Mouse (Mus musculus) hindbrain, embryonic 11.5 days (tissue): Measurements from ENCODE around the gene Cpe. TPM values are rescaled to one million over a fixed set of nuclear protein-coding genes. Genes with fewer than 3 reads are reported as not detected.

Experiments used
- ATAC-seq: fragments of 200-750 bp; cut with Nextera tagmentation; 2 replicates; pipeline ENCODE4 v1.8.0; 2017; ENCODE audit warnings: mild to moderate bottlenecking, moderate TSS enrichment, moderate library complexity; ENCODE audit not compliant: low FRiP score
- DNase-seq: peaks from one replicate; pipeline ENCODE4 v3.0.0-alpha.2; 2015; ENCODE audit warnings: low spot score
- H3K27ac ChIP-seq: fragments of 300-500 bp; sonication (generic); 2 replicates; pipeline ENCODE4 v1.5.1; 2014; ENCODE audit warnings: mild to moderate bottlenecking, low read depth, low read length
- H3K27me3 ChIP-seq: fragments of 300-500 bp; sonication (generic); 2 replicates; pipeline ENCODE4 v1.6.1; 2014; ENCODE audit warnings: mild to moderate bottlenecking, low read length, moderate library complexity, mixed read lengths; ENCODE audit not compliant: control insufficient read depth, insufficient read depth
- H3K36me3 ChIP-seq: fragments of 300-500 bp; sonication (generic); 2 replicates; pipeline ENCODE4 v1.6.1; 2014; ENCODE audit warnings: mild to moderate bottlenecking, low read length, moderate library complexity, mixed read lengths; ENCODE audit not compliant: control insufficient read depth, insufficient read depth
- H3K4me1 ChIP-seq: fragments of 300-500 bp; sonication (generic); replicated peaks from 2 replicates; pipeline ENCODE4 v1.6.1; 2014; ENCODE audit warnings: low read length, mixed read lengths; ENCODE audit not compliant: control insufficient read depth, insufficient read depth
- H3K4me2 ChIP-seq: fragments of 300-500 bp; sonication (generic); replicated peaks from 2 replicates; pipeline ENCODE4 v1.6.1; 2014; ENCODE audit warnings: mild to moderate bottlenecking, low read depth, low read length
- H3K4me3 ChIP-seq: fragments of 300-500 bp; sonication (generic); 2 replicates; pipeline ENCODE4 v1.5.1; 2014; ENCODE audit warnings: low read depth, low read length
- H3K9ac ChIP-seq: fragments of 300-500 bp; sonication (generic); 2 replicates; pipeline ENCODE4 v1.6.1; 2014; ENCODE audit warnings: low read depth, low read length
- H3K9me3 ChIP-seq: fragments of 300-500 bp; sonication (generic); 2 replicates; pipeline ENCODE4 v1.6.1; 2016; ENCODE audit warnings: low read length; ENCODE audit not compliant: control insufficient read depth
- WGBS: fragments of 180-500 bp; shearing (Covaris S2); extraction: QIAGEN DNeasy Blood & Tissue Kit; methylation state at CpG from one replicate; pipeline ENCODE4 v1.1.7; 2014; 5-methylcytosine and 5-hydroxymethylcytosine counted together
- polyA plus RNA-seq: library from polyadenylated mRNA; unstranded; fragments of >200 nt; fragmentation: Nextera tagmentation; extraction: Ambion mirVana; gene quantifications from 2 replicates; pipeline ENCODE4 v1.2.1, GENCODE M21; 2014

Gene Cpe
- polyA plus RNA-seq, 1 experiment from 2014 or later = 268 TPM

DNA sequence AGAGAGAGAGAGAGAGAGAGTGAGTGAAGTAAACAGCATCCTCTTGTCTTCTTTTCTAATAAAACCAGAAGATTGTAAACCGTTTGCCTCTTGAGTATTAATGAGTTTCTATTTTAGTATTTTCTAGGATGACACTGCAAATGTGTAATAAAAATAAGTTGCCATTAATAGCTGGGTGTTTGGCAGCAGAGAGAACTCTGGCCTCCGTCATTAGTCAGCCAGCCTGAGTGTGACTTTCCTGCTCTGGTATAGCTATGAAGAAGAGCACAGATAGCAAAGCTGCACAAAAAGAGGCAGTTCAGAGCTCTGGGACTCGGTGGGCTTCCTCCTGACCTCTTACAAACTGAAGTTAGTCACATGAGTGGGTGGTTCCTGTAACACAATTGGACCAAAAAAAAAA lies 27.3 kb downstream of the Cpe start:
- H3K9ac ChIP-seq = no peak overlapping the region
- no peak overlapping the region for H3K4me3 ChIP-seq
- H3K36me3 ChIP-seq = no peaks in the 10 kb centered on the region
- H3K27ac ChIP-seq = no peak overlapping the region
- no peaks in the 10 kb centered on the region for H3K4me1 ChIP-seq
- no peak overlapping the region for H3K4me2 ChIP-seq
- DNase-seq = no peak
- H3K9me3 ChIP-seq = no peaks in the 10 kb centered on the region
- no peaks in the 10 kb centered on the region for H3K27me3 ChIP-seq
- 82% methylated on average over 3 of the region's 3 CpGs for WGBS
- ATAC-seq = no peak

DNA sequence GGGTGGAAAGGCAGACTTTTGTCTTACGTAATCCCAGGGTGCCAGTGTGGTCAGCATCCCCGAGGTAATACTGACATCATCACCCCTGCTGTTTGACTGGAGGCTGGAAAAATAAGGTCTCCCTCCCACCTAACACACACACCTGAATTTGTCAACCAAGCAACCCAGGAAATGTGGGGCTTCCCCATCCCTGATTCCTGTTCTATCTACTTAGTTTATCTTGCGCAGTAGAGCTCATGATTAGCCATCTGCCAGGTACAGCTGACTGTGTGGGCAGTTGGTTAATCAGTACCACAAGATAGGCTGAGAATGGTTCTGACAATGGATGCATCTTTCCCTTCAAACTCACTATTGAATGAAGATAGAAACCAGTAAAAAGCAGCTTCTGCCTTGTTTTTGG lies 28.0 kb downstream of the Cpe start:
- ATAC-seq (no peak), DNase-seq (no peak)
- H3K4me2 ChIP-seq = no peak overlapping the region
- WGBS = 63% methylated on average over 3 of the region's 3 CpGs
- H3K4me1 ChIP-seq = no peaks in the 10 kb centered on the region
- H3K4me3 ChIP-seq = no peak overlapping the region
- H3K9me3 ChIP-seq = no peaks in the 10 kb centered on the region
- H3K9ac ChIP-seq = no peak overlapping the region
- H3K27ac ChIP-seq = no peak overlapping the region
- H3K36me3 ChIP-seq = no peaks in the 10 kb centered on the region
- no peaks in the 10 kb centered on the region for H3K27me3 ChIP-seq

DNA sequence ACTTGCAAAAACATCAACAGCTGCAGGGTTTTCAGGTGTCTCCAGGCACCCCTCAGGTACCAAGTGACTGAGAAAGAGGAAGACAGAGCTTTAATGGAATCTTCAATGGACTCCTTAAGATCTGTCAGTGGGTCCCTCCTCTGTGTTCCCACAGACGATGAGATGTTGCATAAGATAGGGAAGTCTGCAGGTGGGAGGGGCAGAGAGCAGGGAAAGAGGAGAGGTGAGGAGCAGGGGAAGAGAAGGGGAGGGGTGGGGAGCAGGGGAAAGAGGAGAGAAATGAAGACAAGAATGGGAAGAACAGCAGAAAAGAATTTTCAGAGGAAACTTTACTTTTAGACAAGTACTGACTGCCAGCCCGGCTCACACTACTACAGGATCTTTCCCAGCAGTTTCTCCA lies 28.5 kb downstream of the Cpe start:
- Histone ChIP-seq H3K36me3 (no peaks in the 10 kb centered on the region), H3K4me2 (no peak overlapping the region), H3K9me3 (no peaks in the 10 kb centered on the region), H3K9ac (no peak overlapping the region), H3K27me3 (no peaks in the 10 kb centered on the region), H3K27ac (no peak overlapping the region), H3K4me1 (no peaks in the 10 kb centered on the region), H3K4me3 (no peak overlapping the region)
- DNase-seq (no peak), ATAC-seq (no peak)
- WGBS = 64% methylated on average over 2 of the region's 2 CpGs

- H3K9me3 ChIP-seq = no peaks in the 10 kb centered on the region
- H3K4me1 ChIP-seq = 0 out of 2 replicates have a peak, but pooled peaks cover 2% of the 10 kb centered on the region
- H3K27me3 ChIP-seq = no peaks in the 10 kb centered on the region
- no peak overlapping the region for H3K9ac ChIP-seq
- H3K4me2 ChIP-seq = no peak overlapping the region
- ATAC-seq = no peak
- DNase-seq = no peak
- no peak overlapping the region for H3K27ac ChIP-seq
- H3K4me3 ChIP-seq = no peak overlapping the region
- no peaks in the 10 kb centered on the region for H3K36me3 ChIP-seq
- WGBS = 91% methylated on average over 5 of the region's 5 CpGs
Observed at GRCm38 (mm10) chr8:64659097-64659496, 33.8 kb downstream of the Cpe start.

DNA sequence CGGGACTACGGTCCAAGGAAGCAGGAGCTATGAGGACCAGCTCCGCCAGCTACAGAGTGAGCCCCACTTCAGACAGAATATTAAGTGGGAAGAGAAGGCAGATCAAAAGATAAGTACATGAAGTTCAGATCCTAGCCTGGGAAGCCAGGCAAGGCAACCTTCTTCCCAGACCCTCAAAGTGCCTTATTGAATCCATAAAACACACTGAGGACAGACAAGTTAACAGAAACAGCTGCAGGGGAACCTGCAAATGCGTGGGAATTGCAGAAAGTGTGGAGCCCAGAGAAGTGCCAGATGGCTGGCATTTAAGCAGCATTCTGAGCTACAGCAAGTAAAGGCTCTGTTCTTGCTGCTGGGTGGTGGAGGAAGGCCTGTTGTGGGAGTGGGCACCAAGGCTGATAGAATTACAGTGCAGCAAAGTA lies 34.9 kb downstream of the Cpe start:
- H3K27ac ChIP-seq = no peak overlapping the region
- H3K27me3 ChIP-seq = no peaks in the 10 kb centered on the region
- H3K4me1 ChIP-seq = 0 out of 2 replicates have a peak, but pooled peaks cover 2% of the 10 kb centered on the region
- ATAC-seq (no peak), DNase-seq (no peak)
- H3K9ac ChIP-seq = no peak overlapping the region
- no peaks in the 10 kb centered on the region for H3K9me3 ChIP-seq
- 81% methylated on average over 4 of the region's 4 CpGs for WGBS
- H3K4me3 ChIP-seq = no peak overlapping the region
- no peaks in the 10 kb centered on the region for H3K36me3 ChIP-seq
- H3K4me2 ChIP-seq = no peak overlapping the region

- no peak for DNase-seq
Observed at GRCm38 (mm10) chr8:64657517-64657916, 35.3 kb downstream of the Cpe start.

GRCm38 (mm10) chr8:64655887-64656286 lies 37.0 kb downstream of the Cpe start:
- Histone ChIP-seq H3K9ac (no peak overlapping the region), H3K9me3 (no peaks in the 10 kb centered on the region), H3K27me3 (no peaks in the 10 kb centered on the region), H3K4me1 (0 out of 2 replicates have a peak, but pooled peaks cover 2% of the 10 kb centered on the region), H3K36me3 (no peaks in the 10 kb centered on the region), H3K4me2 (no peak overlapping the region), H3K27ac (no peak overlapping the region), H3K4me3 (no peak overlapping the region)
- DNase-seq (no peak), ATAC-seq (no peak)
- 84% methylated on average over 6 of the region's 6 CpGs for WGBS

More at GRCm38 (mm10) chr8:64657517-64657916, 35.3 kb downstream of the Cpe start:
- no peak for ATAC-seq
- Histone ChIP-seq H3K36me3 (no peaks in the 10 kb centered on the region), H3K9ac (no peak overlapping the region), H3K27me3 (no peaks in the 10 kb centered on the region), H3K4me2 (no peak overlapping the region), H3K4me3 (no peak overlapping the region), H3K4me1 (0 out of 2 replicates have a peak, but pooled peaks cover 2% of the 10 kb centered on the region), H3K9me3 (no peaks in the 10 kb centered on the region), H3K27ac (no peak overlapping the region)
- WGBS = 25% methylated on average over 7 of the region's 7 CpGs

GRCm38 (mm10) chr8:64655087-64655486 lies 37.8 kb downstream of the Cpe start:
- Histone ChIP-seq H3K9me3 (no peaks in the 10 kb centered on the region), H3K4me1 (0 out of 2 replicates have a peak, but pooled peaks cover 2% of the 10 kb centered on the region), H3K4me2 (no peak overlapping the region), H3K36me3 (no peaks in the 10 kb centered on the region), H3K4me3 (no peak overlapping the region), H3K9ac (no peak overlapping the region), H3K27ac (no peak overlapping the region), H3K27me3 (no peaks in the 10 kb centered on the region)
- DNase-seq (no peak), ATAC-seq (no peak)
- WGBS = 81% methylated on average over 2 of the region's 2 CpGs

DNA sequence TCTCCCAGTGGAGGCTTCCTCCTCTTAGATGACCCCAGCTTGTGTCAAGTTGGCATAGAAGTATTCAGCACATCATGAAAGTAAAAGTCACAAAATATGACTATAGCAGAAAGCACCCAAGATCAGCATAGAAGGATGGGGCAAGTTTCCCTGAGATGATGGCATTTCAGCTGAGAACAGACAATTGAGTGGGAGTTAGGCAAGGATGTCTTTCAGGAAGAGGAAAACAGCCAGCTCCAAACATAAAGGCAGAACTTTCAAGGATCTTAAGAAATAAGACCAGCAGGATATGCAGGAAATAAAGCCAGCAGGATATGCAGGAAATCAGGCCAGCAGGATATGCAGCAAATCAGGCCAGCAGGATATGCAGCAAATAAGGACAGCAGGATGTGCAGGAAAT lies 40.6 kb downstream of the Cpe start:
- DNase-seq (no peak), ATAC-seq (no peak)
- Histone ChIP-seq H3K4me1 (no peaks in the 10 kb centered on the region), H3K4me3 (no peak overlapping the region), H3K27me3 (no peaks in the 10 kb centered on the region), H3K9ac (no peak overlapping the region), H3K4me2 (no peak overlapping the region), H3K36me3 (no peaks in the 10 kb centered on the region), H3K9me3 (no peaks in the 10 kb centered on the region), H3K27ac (no peak overlapping the region)
